Comparison of ENCODE assay signal across 26 mouse cellular contexts in genomic region chr15:40388806-40389205, GRCm38 (mm10).
DNase-seq lines count a peak whose midpoint lies in the region; ATAC-seq and TF ChIP-seq lines count a peak whose summit lies in the region.
"Had no signal": no experiment of that assay in that cellular context is flagged by ENCODE, and none has a peak within 500 bp of the region (broad histone marks: within the 10 kb centered on the region; RNA-seq: fewer than 3 reads in every experiment).

No protein-coding gene starts in this region.

- no peaks in the 10 kb centered on the region for H3K9me3 ChIP-seq in liver, postnatal 0 days (ENCODE audit: low read length)
- H3K9me3 ChIP-seq: embryonic facial prominence, embryonic 13.5 days; embryonic facial prominence, embryonic 15.5 days; forebrain, embryonic 10.5 days; forebrain, embryonic 12.5 days; G1E had no signal

- DNase-seq in cerebellum, adult 11-12 months, result peak; percentile 31
- DNase-seq in cerebellum, adult 9-11 months, result peak; percentile 56
- no peak for DNase-seq in cerebellum, postnatal 4 days (ENCODE audit: low spot score in 2 of 2)
- DNase-seq in cerebellum, postnatal 14 days, result peak; percentile 17 to 57
- DNase-seq in cerebellum, adult 11 months, result no peak
- DNase-seq in brain, adult 2 months (ENCODE audit: low read depth, low spot score), result peak; percentile 81
- DNase-seq in liver, postnatal 0 days, result no peak
- DNase-seq: adrenal gland, adult 8-10 months; adrenal gland, postnatal 14 days; adrenal gland, postnatal 36 days; B cell, adult 2 months; embryo, embryonic 11 days; gastrocnemius, adult 2 months had no signal

- TF ChIP-seq EP300 in liver, postnatal 0 days (IDR thresholded peaks at IDR 0.05; ENCODE audit: low read depth), result no peak

- H3K4me3 ChIP-seq in liver, postnatal 0 days (ENCODE audit: low read depth, low read length), result no peak overlapping the region
- H3K4me3 ChIP-seq: embryonic facial prominence, embryonic 13.5 days; embryonic facial prominence, embryonic 15.5 days; erythroblast, embryonic 14.5 days; forebrain, embryonic 10.5 days; forebrain, embryonic 12.5 days; gastrocnemius, adult 2 months had no signal

- no peaks in the 10 kb centered on the region for H3K27me3 ChIP-seq in liver, postnatal 0 days (ENCODE audit: insufficient read depth, low read length)
- H3K27me3 ChIP-seq: CH12.LX; embryonic facial prominence, embryonic 13.5 days; embryonic facial prominence, embryonic 15.5 days; forebrain, embryonic 12.5 days; Patski had no signal

- 76% methylated on average over 2 of the region's 2 CpGs for WGBS in liver, postnatal 0 days (ENCODE audit: insufficient replicate concordance)

- H3K4me1 ChIP-seq in liver, postnatal 0 days (ENCODE audit: insufficient read depth), result no peaks in the 10 kb centered on the region
- H3K4me1 ChIP-seq: embryonic facial prominence, embryonic 13.5 days; embryonic facial prominence, embryonic 15.5 days; forebrain, embryonic 10.5 days; forebrain, embryonic 12.5 days had no signal

- no peak overlapping the region for H3K9ac ChIP-seq in liver, postnatal 0 days (replicated peaks)
- H3K9ac ChIP-seq: embryonic facial prominence, embryonic 13.5 days; embryonic facial prominence, embryonic 15.5 days; forebrain, embryonic 12.5 days had no signal

- TF ChIP-seq CTCF in liver, postnatal 0 days (IDR thresholded peaks at IDR 0.05; ENCODE audit: low read depth), result no peak

- H3K27ac ChIP-seq in liver, postnatal 0 days (ENCODE audit: low read depth), result no peak overlapping the region
- H3K27ac ChIP-seq: embryonic facial prominence, embryonic 13.5 days; embryonic facial prominence, embryonic 15.5 days; forebrain, embryonic 10.5 days; forebrain, embryonic 12.5 days; gastrocnemius, adult 2 months had no signal

- ATAC-seq in cerebellum, adult (ENCODE audit: insufficient number of reproducible peaks, low FRiP score, low TSS enrichment), result no peak
- ATAC-seq in liver, postnatal 0 days, result no peak
- ATAC-seq: activated CD4-positive, CD25-positive, alpha-beta regulatory T cell, adult 4 months; CD4-positive, CD25-positive, alpha-beta regulatory T cell, adult 4 months; forebrain, embryonic 14.5 days; forebrain, embryonic 16.5 days; Patski had no signal

- H3K4me2 ChIP-seq in liver, postnatal 0 days (ENCODE audit: low read depth, low read length), result no peak overlapping the region
- H3K4me2 ChIP-seq: embryonic facial prominence, embryonic 13.5 days; embryonic facial prominence, embryonic 15.5 days; forebrain, embryonic 12.5 days had no signal

- H3K36me3 ChIP-seq in liver, postnatal 0 days (replicated peaks; ENCODE audit: insufficient read depth, low read length), result no peaks in the 10 kb centered on the region
- H3K36me3 ChIP-seq: embryonic facial prominence, embryonic 13.5 days; embryonic facial prominence, embryonic 15.5 days; forebrain, embryonic 10.5 days; forebrain, embryonic 12.5 days; G1E had no signal

Comparison
In these comparisons a context has a peak if more than half of its experiments do, and no peak if none do; other contexts are left out.
1. DNase-seq: peak in cerebellum, adult 11-12 months (single experiment), cerebellum, adult 9-11 months (single experiment), cerebellum, postnatal 14 days (2 of 2) and brain, adult 2 months (single experiment); none in cerebellum, postnatal 4 days (0 of 2), cerebellum, adult 11 months (single experiment) and liver, postnatal 0 days (single experiment).